Mouse (Mus musculus): ENCODE data around the gene Gpr50. TPM values are rescaled to one million over a fixed set of nuclear protein-coding genes. Genes with fewer than 3 reads are reported as not detected.

The Gpr50 gene
- total RNA-seq (2023), result not detected

GRCm38 (mm10) chrX:71663374-71663773 lies at the start of gene Gpr50:
Gpr50 (plus strand) TSS chrX:71663667.

Other genes with a start within 250 kb of the Gpr50 start
- gene Cd99l2, start 170.8 kb upstream of the Gpr50 start, total RNA-seq (2023), result 1 to 10 TPM; 2.2 to 4.1 TPM
- gene Hmgb3, start 107.7 kb upstream of the Gpr50 start, total RNA-seq (2023), result 10 to 100 TPM; 32.0 to 36.8 TPM
- gene Vma21, start 152.3 kb downstream of the Gpr50 start, total RNA-seq (2023), result 10 to 100 TPM; 11.3 to 12.2 TPM